ENCODE assay signal across 8 mouse cellular contexts in the genomic region with DNA sequence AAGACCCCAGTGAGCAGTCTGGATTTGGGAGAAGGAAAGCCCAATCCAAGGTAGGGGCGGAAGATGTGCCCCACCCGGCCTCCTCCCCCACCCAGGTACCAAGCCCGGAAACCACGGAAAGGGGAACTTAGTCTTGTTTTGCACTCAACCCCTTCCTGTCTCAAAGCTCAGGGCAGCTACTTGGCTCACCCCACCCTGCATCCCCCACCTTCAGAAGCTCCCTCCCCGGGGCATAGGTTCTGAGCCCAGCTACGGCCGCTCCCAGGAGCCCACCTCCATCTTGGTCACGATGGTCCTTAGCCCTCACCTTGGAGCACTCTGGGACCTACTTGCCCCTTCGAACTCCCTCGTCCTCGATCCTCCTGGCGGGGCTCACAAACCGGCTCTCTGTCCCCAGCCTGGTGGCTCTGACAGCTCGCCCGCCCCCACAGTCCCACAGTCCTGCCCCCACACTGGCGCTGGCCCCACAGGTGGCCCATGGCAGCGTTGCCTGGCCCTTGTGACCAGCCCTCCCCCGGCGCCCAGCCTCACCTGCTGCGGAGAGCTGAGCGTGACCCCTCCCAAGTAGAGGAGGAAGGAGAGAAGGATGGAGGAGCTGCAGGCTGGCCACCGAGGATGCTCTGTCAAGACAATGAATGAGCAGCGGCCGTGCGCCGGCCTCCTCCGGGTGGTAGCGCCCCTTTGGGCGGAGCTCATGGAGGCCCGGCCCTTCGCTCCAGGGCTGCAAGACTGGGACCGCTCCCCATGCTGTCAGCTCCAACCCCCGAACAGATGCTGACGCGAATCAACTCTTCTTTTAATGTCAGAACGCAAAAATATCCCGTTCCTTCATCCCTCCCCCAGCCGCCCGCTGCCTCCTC. TPM values are rescaled to one million over a fixed set of nuclear protein-coding genes. Genes with fewer than 3 reads are reported as not detected.
DNase-seq lines count a peak whose midpoint lies in the region; ATAC-seq and TF ChIP-seq lines count a peak whose summit lies in the region.

No protein-coding gene starts in this region.

- peak; percentile 59 for ATAC-seq in heart, embryonic 16.5 days (replicated peaks; ENCODE audit: extremely low read depth, insufficient read depth, low FRiP score)
- ATAC-seq in neural tube, embryonic 14.5 days (ENCODE audit: low read depth) = peak; percentile 83

- no peak for TF ChIP-seq POLR2A in bone marrow macrophage, adult 2 months (IDR thresholded peaks at IDR 0.05; ENCODE audit: borderline replicate concordance, low read depth, low read length)
- peak; percentile 24; the same call in 1 of the 2 replicates for TF ChIP-seq POLR2A in lung, adult 2 months (IDR thresholded peaks at IDR 0.05; ENCODE audit: borderline replicate concordance, extremely low read depth, low read depth, low read length)

- peak overlapping the region; percentile 85 for H3K4me3 ChIP-seq in bone marrow macrophage, adult 2 months (ENCODE audit: insufficient read depth, low read length)
- peak overlapping the region; percentile 78 for H3K4me3 ChIP-seq in forebrain, embryonic 10.5 days
- H3K4me3 ChIP-seq in heart, embryonic 16.5 days (ENCODE audit: low read length) = peak overlapping the region; percentile 49
- H3K4me3 ChIP-seq in lung, adult 2 months (replicated peaks; ENCODE audit: extremely low read depth, low read depth, low read length) = peak overlapping the region; percentile 62
- peak overlapping the region; percentile 62 for H3K4me3 ChIP-seq in neural tube, embryonic 14.5 days (ENCODE audit: low read depth, low read length)

- no peak for TF ChIP-seq CTCF in bone marrow macrophage, adult 2 months (IDR thresholded peaks at IDR 0.05; ENCODE audit: low read depth, low read length)
- TF ChIP-seq CTCF in lung, adult 2 months (IDR thresholded peaks at IDR 0.05; ENCODE audit: insufficient read depth, low read length) = no peak

- H3K9me3 ChIP-seq in forebrain, embryonic 10.5 days = peaks cover 4% of the 10 kb centered on the region; the same call in 1 of the 2 replicates
- H3K9me3 ChIP-seq in heart, embryonic 16.5 days (replicated peaks; ENCODE audit: control insufficient read depth, low read length) = peaks cover 6% of the 10 kb centered on the region; the same call in 1 of the 2 replicates
- no peaks in the 10 kb centered on the region for H3K9me3 ChIP-seq in neural tube, embryonic 14.5 days (ENCODE audit: control insufficient read depth, low read length)

- peak overlapping the region; percentile 63 for H3K4me2 ChIP-seq in heart, embryonic 16.5 days (ENCODE audit: low read depth, low read length)
- peak overlapping the region; percentile 63 for H3K4me2 ChIP-seq in neural tube, embryonic 14.5 days (ENCODE audit: low read depth, low read length)

- H3K27me3 ChIP-seq in forebrain, embryonic 10.5 days (ENCODE audit: poor library complexity, severe bottlenecking) = peaks cover 49% of the 10 kb centered on the region
- H3K27me3 ChIP-seq in heart, embryonic 16.5 days (ENCODE audit: control insufficient read depth, insufficient read depth, low read length) = peaks cover 25% of the 10 kb centered on the region
- H3K27me3 ChIP-seq in neural tube, embryonic 14.5 days (ENCODE audit: control insufficient read depth, insufficient read depth, low read length) = no peaks in the 10 kb centered on the region

- H3K9ac ChIP-seq in heart, embryonic 16.5 days (ENCODE audit: low read length) = peak overlapping the region; percentile 58; the same call in 1 of the 2 replicates
- H3K9ac ChIP-seq in neural tube, embryonic 14.5 days (replicated peaks; ENCODE audit: low read depth, low read length) = peak overlapping the region; percentile 83

- peak overlapping the region; percentile 92 for H3K27ac ChIP-seq in bone marrow macrophage, adult 2 months (ENCODE audit: insufficient read depth, low read depth, low read length)
- peak overlapping the region; percentile 86 for H3K27ac ChIP-seq in forebrain, embryonic 10.5 days
- H3K27ac ChIP-seq in heart, embryonic 16.5 days (ENCODE audit: low read length) = peak overlapping the region; percentile 62
- peak overlapping the region; percentile 68 for H3K27ac ChIP-seq in neural tube, embryonic 14.5 days (ENCODE audit: low read depth, low read length)

- peak; percentile 91 for DNase-seq in CD4-positive helper T cell, adult 2 months (ENCODE audit: low read depth, low spot score)
- peak; percentile 76 for DNase-seq in forebrain, embryonic 10.5 days (ENCODE audit: extremely low spot score, low spot score)
- peak; percentile 88 to 91 for DNase-seq in layer of hippocampus, adult 8-10 months (ENCODE audit: low spot score in 2 of 2)
- peak; percentile 61 for DNase-seq in lung, adult 2 months
- peak; percentile 80 for DNase-seq in testis, postnatal 10 days (ENCODE audit: low spot score)

- peaks cover 8% of the 10 kb centered on the region for H3K36me3 ChIP-seq in forebrain, embryonic 10.5 days (replicated peaks)
- no peaks in the 10 kb centered on the region for H3K36me3 ChIP-seq in heart, embryonic 16.5 days (ENCODE audit: control insufficient read depth, insufficient read depth)
- peaks cover 7% of the 10 kb centered on the region for H3K36me3 ChIP-seq in neural tube, embryonic 14.5 days (ENCODE audit: control insufficient read depth, insufficient read depth, low read length)

- 3% methylated on average over 39 of the region's 39 CpGs for WGBS in forebrain, embryonic 10.5 days
- 2% methylated on average over 39 of the region's 39 CpGs for WGBS in heart, embryonic 16.5 days
- WGBS in lung, adult 2 months = 3% methylated on average over 39 of the region's 39 CpGs
- 2% methylated on average over 39 of the region's 39 CpGs for WGBS in neural tube, embryonic 14.5 days

- H3K4me1 ChIP-seq in bone marrow macrophage, adult 2 months (ENCODE audit: control insufficient read depth, insufficient read depth, low read length) = peaks cover 33% of the 10 kb centered on the region
- H3K4me1 ChIP-seq in forebrain, embryonic 10.5 days = peaks cover 32% of the 10 kb centered on the region
- H3K4me1 ChIP-seq in heart, embryonic 16.5 days (ENCODE audit: control insufficient read depth, insufficient read depth, low read length) = peaks cover 16% of the 10 kb centered on the region
- H3K4me1 ChIP-seq in lung, adult 2 months (ENCODE audit: control insufficient read depth, insufficient read depth, low read length) = no peaks in the 10 kb centered on the region
- H3K4me1 ChIP-seq in neural tube, embryonic 14.5 days (ENCODE audit: control insufficient read depth, insufficient read depth, low read length) = peaks cover 17% of the 10 kb centered on the region; the same call in 1 of the 2 replicates

RNA-seq across cellular contexts. Expression of gene Coro1a, which starts 3.2 kb away (rescaled TPM):
- 622 and 668 TPM in 2 replicates for polyA plus RNA-seq in bone marrow macrophage, adult 2 months (2012; ENCODE audit: insufficient read depth, insufficient read length, missing spikeins)
- 33.6 and 40.3 TPM in 2 replicates for polyA plus RNA-seq in forebrain, embryonic 10.5 days (2016; fragmentation: Nextera tagmentation; extraction: Ambion mirVana)
- 57.7 and 131 TPM in 2 replicates for polyA plus RNA-seq in heart, embryonic 16.5 days (2015; fragmentation: Nextera tagmentation; extraction: Ambion mirVana)
- total RNA-seq in layer of hippocampus, adult 8-10 months (2022) = 100 to 1,000 TPM; 119 to 166 (median 141) TPM
- polyA plus RNA-seq in lung, adult 2 months (2012; rRNA removed) = 208 and 229 TPM in 2 replicates
- polyA plus RNA-seq in neural tube, embryonic 14.5 days (2014; fragmentation: Nextera tagmentation; extraction: Ambion mirVana) = 98.8 and 104 TPM in 2 replicates

RNA-seq across cellular contexts. Expression of gene Slx1b, which starts 8.8 kb away (rescaled TPM):
- polyA plus RNA-seq in bone marrow macrophage, adult 2 months (2012; ENCODE audit: insufficient read depth, insufficient read length, missing spikeins) = 8.4 and 11.6 TPM in 2 replicates
- 13.5 and 14.0 TPM in 2 replicates for polyA plus RNA-seq in forebrain, embryonic 10.5 days (2016; fragmentation: Nextera tagmentation; extraction: Ambion mirVana)
- 6.6 and 6.7 TPM in 2 replicates for polyA plus RNA-seq in heart, embryonic 16.5 days (2015; fragmentation: Nextera tagmentation; extraction: Ambion mirVana)
- total RNA-seq in layer of hippocampus, adult 8-10 months (2022) = 10 to 100 TPM; 19.7 to 21.0 (median 20.1) TPM
- 23.4 and 27.7 TPM in 2 replicates for polyA plus RNA-seq in lung, adult 2 months (2012; rRNA removed)
- polyA plus RNA-seq in neural tube, embryonic 14.5 days (2014; fragmentation: Nextera tagmentation; extraction: Ambion mirVana) = 11.2 and 13.1 TPM in 2 replicates

RNA-seq across cellular contexts. Expression of gene Bola2, which starts 9.2 kb away (rescaled TPM):
- polyA plus RNA-seq in bone marrow macrophage, adult 2 months (2012; ENCODE audit: insufficient read depth, insufficient read length, missing spikeins) = 62.1 and 63.7 TPM in 2 replicates
- 213 and 216 TPM in 2 replicates for polyA plus RNA-seq in forebrain, embryonic 10.5 days (2016; fragmentation: Nextera tagmentation; extraction: Ambion mirVana)
- polyA plus RNA-seq in heart, embryonic 16.5 days (2015; fragmentation: Nextera tagmentation; extraction: Ambion mirVana) = 75.4 and 85.6 TPM in 2 replicates
- 100 to 1,000 TPM in 1 of 4 experiments, 10 to 100 TPM in 3; 73.9 to 105 (median 92.5) TPM for total RNA-seq in layer of hippocampus, adult 8-10 months (2022)
- 38.2 and 39.6 TPM in 2 replicates for polyA plus RNA-seq in lung, adult 2 months (2012; rRNA removed)
- polyA plus RNA-seq in neural tube, embryonic 14.5 days (2014; fragmentation: Nextera tagmentation; extraction: Ambion mirVana) = 132 and 140 TPM in 2 replicates

RNA-seq across cellular contexts. Expression of gene Sult1a1, which starts 28.1 kb away (rescaled TPM):
- 42.3 and 56.8 TPM in 2 replicates for polyA plus RNA-seq in bone marrow macrophage, adult 2 months (2012; ENCODE audit: insufficient read depth, insufficient read length, missing spikeins)
- 0.16 and 0.40 TPM in 2 replicates for polyA plus RNA-seq in forebrain, embryonic 10.5 days (2016; fragmentation: Nextera tagmentation; extraction: Ambion mirVana)
- 17.4 and 18.5 TPM in 2 replicates for polyA plus RNA-seq in heart, embryonic 16.5 days (2015; fragmentation: Nextera tagmentation; extraction: Ambion mirVana)
- 10 to 100 TPM in 1 of 4 experiments, 1 to 10 TPM in 3; 6.6 to 13.0 (median 8.6) TPM for total RNA-seq in layer of hippocampus, adult 8-10 months (2022)
- polyA plus RNA-seq in lung, adult 2 months (2012; rRNA removed) = 55.6 and 69.2 TPM in 2 replicates
- polyA plus RNA-seq in neural tube, embryonic 14.5 days (2014; fragmentation: Nextera tagmentation; extraction: Ambion mirVana) = 0.59 and 2.2 TPM in 2 replicates

RNA-seq across cellular contexts. Expression of gene Mapk3, which starts 55.0 kb away (rescaled TPM):
- 331 and 390 TPM in 2 replicates for polyA plus RNA-seq in bone marrow macrophage, adult 2 months (2012; ENCODE audit: insufficient read depth, insufficient read length, missing spikeins)
- polyA plus RNA-seq in forebrain, embryonic 10.5 days (2016; fragmentation: Nextera tagmentation; extraction: Ambion mirVana) = 54.4 and 55.7 TPM in 2 replicates
- 58.6 and 62.5 TPM in 2 replicates for polyA plus RNA-seq in heart, embryonic 16.5 days (2015; fragmentation: Nextera tagmentation; extraction: Ambion mirVana)
- total RNA-seq in layer of hippocampus, adult 8-10 months (2022) = 100 to 1,000 TPM; 165 to 197 (median 178) TPM
- 500 and 548 TPM in 2 replicates for polyA plus RNA-seq in lung, adult 2 months (2012; rRNA removed)
- 85.0 and 85.9 TPM in 2 replicates for polyA plus RNA-seq in neural tube, embryonic 14.5 days (2014; fragmentation: Nextera tagmentation; extraction: Ambion mirVana)

Comparison
In these comparisons a context has a peak if more than half of its experiments do, and no peak if none do; other contexts are left out.
1. Peak in every context shown above with its lines: DNase-seq, ATAC-seq, H3K4me3 ChIP-seq and H3K27ac ChIP-seq.